Mouse (Mus musculus) thymus, postnatal 10 days (tissue): ENCODE measurements around the gene Pip4k2c.
"Not testable (repeated sequence)": the region's sequence is repeated elsewhere in the genome, so short reads cannot be mapped to it uniquely, and the experiment has no call there.

Experiments
- DNase-seq, 2 experiments: peaks; one replicate each; pipeline ENCODE4 v3.0.0; 2021; ENCODE audit warnings: low spot score in 2 of 2

Gene Pip4k2c

DNA sequence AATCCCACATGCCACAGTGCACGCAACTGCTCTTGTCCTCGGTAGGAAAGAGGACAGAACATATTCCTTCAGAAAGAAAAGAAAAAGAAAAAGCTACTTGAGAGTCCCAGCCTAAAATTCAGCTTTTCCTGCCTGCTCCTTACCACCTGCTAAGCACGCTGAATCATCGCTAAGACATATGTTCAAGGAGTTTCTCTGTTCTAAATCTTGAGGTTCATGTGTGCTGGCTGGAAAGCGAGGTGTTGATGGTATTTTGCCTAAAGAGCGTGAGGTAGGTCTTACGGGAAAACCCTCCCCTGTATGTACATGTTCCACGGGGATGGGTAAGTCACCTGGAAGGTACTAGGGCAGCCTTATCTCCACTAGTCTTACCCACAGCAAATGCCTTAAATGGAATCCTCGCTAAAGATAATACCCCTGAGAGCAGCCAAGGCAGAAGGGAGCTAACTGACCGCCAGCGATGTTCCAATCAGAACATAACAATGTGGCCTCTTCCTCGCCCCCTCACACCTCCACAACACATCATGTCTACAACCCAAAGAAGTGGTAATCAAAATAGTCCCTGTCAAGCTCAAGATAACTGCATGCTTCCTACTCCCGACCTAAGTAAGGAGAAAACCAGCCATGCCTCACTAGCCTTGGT, 1.3 kb downstream of the Pip4k2c start:
- no peak for DNase-seq

- DNase-seq: no peak
Observed at GRCm38 (mm10) chr10:127208921-127209320, 2.5 kb downstream of the Pip4k2c start.

- DNase-seq: no peak
Observed at GRCm38 (mm10) chr10:127205373-127205772, 6.0 kb downstream of the Pip4k2c start.

DNA sequence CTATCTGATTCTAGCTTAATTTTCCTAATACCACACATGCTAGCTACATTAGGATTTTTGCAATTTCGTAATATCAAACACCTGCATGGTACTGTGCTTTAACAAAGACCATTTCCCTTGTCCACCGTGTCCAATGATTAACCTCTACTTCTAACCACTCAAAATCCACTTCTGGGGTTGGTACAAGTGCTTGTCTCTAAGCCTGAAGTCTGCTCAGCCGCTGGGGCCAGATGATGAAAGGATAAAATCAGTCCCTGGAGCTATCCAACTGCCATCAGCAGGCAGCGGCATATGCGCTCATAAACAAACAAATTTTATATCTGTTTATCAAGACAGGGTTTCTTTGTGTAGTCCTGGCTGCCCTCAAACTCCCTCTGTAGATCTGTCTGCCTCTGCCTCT, 6.8 kb downstream of the Pip4k2c start:
- DNase-seq: no peak

GRCm38 (mm10) chr10:127203106-127203505, 8.3 kb downstream of the Pip4k2c start:
- no peak for DNase-seq

DNA sequence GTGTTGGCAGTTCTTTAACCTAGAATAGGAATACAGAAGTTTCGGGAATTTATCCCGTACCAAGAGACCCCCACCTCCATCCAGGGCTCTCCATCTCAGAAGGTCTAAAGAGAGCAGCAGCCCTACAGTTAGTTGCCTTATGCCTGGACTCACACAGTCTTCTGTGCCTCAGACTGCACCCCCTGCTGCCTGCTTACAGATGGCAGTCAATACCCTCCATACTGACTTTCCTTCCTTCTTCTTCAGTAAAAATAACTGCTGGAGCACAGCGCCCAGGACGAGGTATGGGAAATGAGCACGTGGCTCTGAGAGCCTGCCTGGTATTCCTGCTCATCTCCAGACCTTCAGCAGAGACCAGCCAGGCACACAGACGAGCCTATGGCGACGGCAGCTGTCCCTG, 11.1 kb downstream of the Pip4k2c start:
- DNase-seq: no peak

DNA sequence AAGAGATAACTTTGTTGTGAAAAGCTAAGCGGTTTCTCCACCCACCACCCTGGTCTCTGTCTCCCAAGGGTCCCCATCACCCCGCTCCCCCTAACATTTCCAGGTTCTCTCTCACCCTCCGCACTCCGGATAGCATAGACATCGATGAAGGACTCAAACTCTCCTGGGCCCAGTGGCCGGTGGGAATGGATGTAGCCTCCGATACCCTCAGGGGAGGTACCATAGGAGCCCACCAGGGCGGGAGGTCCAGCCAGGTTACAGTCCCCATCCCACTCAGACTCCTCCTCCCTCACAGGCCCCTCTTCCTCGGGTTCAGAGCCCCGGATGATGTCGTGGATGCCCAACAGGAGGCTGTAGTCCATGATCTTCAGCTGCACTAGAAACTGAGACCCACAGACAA, 11.9 kb downstream of the Pip4k2c start:
- no peak for DNase-seq

DNA sequence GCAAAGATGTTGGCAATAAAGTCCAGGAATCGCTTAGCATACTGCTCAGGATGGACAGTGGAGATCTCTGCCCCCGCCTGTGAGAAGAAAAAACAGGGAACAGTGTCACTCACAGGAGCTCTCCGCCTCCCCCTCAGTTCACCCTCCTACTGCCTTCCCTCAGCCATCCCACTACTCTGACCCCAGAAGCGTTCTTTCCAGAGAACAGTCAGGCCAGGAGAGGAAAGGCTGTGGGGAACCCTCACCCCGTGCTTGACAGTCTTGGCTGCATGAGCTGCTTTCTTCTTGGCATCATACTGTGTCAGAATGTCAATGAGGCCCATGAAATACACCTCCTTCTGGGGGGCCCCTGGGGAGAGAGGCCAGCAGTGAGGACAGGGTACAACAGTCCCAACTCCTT, 12.3 kb downstream of the Pip4k2c start:
- no peak for DNase-seq

- DNase-seq: no peak
Observed at GRCm38 (mm10) chr10:127198492-127198891, 12.9 kb downstream of the Pip4k2c start.

DNA sequence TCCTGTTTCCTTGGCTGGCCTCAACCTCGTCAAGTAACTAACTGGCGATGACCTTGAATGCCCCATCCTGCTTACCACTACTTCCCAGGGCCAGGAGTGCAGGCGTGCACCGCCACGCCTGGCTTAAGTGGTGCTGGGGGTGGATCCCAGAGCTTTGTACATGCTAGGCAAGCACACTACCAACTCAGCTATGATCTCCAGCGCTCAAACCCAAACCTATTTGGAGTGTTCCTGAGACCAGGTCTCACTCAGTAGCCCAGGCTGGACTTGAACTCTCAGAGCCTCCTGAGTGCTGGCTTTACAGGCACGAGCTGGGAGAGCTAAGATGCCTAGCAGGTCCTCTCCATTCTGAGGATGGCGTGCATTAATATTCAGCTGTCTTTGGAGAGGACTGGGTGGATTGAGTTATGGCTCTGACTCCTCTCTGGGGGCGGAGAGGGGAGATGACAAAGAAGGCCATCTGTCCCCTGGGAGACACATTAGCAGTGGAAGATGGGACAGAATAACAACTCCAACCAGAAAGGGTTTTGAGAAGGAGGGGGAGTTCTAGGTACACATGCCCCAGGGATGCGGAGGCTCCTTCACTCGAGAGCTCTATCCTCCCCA, 13.8 kb downstream of the Pip4k2c start:
- DNase-seq: no peak

DNA sequence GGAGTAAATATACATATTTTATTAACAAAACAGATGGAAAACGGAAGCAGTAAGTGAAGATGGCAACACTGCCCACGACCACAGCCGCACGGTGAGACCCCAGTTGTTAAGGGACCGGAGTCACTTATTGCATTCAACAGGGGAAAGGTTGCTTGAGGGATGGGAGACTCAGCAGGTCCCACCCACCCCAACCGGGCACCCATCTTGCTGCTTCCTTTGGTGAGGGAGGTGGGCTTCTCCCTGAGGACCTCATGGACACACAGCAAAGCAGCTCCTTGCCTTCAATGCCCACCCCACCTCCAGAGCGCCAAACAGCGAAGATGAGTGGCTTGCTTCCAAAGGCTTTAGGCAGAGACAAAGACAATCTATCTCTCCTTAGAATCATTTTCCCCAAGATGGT, 14.3 kb downstream of the Pip4k2c start:
- DNase-seq: no peak

- DNase-seq: no peak
Observed at GRCm38 (mm10) chr10:127196392-127196791, 15.0 kb downstream of the Pip4k2c start.

- DNase-seq: peak; percentile 25 to 48
Observed at GRCm38 (mm10) chr10:127195328-127196129, 15.9 kb downstream of the Pip4k2c start, which contains the start of gene Dtx3. TSS of gene Dtx3 (minus strand) at chr10:127195728.

GRCm38 (mm10) chr10:127194428-127195327, 16.7 kb downstream of the Pip4k2c start:
- no peak for DNase-seq

DNA sequence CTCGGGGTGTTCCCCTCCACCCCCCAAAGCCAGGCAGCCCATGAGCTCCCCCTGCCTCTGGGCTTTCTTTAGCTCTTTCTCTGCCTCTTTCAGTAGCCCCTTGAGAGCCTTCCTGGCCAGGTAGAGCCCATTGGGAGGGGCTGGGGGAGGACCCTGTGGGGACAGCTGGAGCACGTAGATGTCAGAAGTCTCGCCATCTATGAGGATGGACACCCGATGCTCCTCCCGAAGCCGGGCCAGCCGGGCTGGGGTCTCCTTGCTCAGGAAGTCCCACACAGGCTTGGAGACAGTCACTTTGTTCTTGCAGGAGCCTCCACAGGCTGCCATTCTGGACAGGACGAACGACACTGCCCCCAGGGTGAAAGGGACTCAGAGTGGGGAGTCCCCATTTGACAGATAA, 18.4 kb downstream of the Pip4k2c start:
- no peak for DNase-seq

DNA sequence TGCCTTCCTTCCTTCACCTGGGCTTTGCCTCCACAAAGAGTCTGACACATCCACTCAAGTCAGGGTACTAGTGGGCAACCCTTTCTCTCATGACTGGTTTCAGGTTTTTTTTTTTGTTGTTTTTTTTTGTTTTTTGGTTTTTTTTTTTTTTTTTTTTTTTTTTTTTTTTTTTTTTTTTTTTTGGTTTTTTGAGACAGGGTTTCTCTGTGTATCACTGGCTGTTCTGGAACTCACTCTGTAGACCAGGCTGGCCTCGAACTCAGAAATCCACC, 19.4 kb downstream of the Pip4k2c start:
- DNase-seq: not testable (repeated sequence)

DNA sequence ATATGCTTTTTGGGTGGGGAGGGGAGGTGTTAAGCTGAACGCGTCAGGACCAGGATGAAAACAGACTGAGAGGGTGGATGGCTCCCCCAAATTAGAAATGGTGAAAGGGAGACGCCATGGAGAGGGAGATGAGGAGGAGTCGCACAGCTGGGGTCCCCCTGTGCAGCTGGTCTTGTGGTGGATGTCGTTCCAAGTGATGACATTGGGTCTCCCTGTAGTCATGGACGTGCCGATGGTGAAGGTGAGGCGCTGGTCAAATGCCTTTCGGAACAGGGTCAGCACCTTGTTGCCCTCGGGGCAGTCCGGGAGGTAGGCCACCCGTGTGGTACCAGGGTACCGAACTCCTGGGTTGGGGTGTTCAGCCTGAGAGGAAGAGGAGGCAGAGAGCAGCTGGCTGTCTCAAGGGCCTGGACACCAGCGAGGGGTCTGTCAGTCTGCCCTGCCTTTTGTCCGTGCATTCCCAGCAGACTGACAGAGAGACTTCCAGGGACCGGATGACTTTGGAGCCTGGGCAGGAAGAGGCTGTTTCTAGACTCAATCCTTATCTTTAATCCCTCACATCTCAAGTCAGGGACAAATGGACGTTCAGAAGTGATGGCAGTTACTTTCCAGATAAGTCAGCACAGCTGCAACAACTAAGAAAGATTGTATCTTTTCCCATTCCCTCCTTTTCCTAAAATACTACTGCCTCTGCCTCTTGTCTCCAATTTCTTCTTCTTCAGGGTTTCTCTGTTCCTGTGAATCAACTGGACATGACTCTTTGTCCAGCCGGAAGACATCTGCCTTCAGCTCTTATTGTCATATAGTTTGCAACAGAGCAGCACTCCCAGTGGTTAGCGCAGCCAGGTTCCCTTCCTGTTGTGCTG, 20.0 kb downstream of the Pip4k2c start:
- no peak for DNase-seq

GRCm38 (mm10) chr10:127190398-127191190, 20.8 kb downstream of the Pip4k2c start:
- no peak for DNase-seq

GRCm38 (mm10) chr10:127189651-127190381, 21.6 kb downstream of the Pip4k2c start, which contains the start of gene Arhgef25:
TSS of gene Arhgef25 (minus strand) at chr10:127190083.
- DNase-seq: no peak
